Mouse (Mus musculus) heart, adult 9 months (tissue): Measurements from ENCODE around the gene Cryba4.
A peak's percentile ranks its signal among the peaks of the same experiment; 100 is the strongest.

Source experiments
- DNase-seq, 2 experiments: peaks; one replicate each; pipeline ENCODE4 v3.0.0; 2022; ENCODE audit warnings: low spot score in 2 of 2

Gene Cryba4

GRCm38 (mm10) chr5:112237866-112238570 lies 14.3 kb downstream of the Cryba4 start:
- DNase-seq: no peak

- no peak for DNase-seq
Observed at GRCm38 (mm10) chr5:112237439-112237838, 14.9 kb downstream of the Cryba4 start.

- DNase-seq: no peak
Observed at GRCm38 (mm10) chr5:112236631-112237030, 15.7 kb downstream of the Cryba4 start.

GRCm38 (mm10) chr5:112235806-112236205 lies 16.5 kb downstream of the Cryba4 start:
- DNase-seq: no peak

GRCm38 (mm10) chr5:112228240-112229076 lies 23.9 kb downstream of the Cryba4 start:
- no peak for DNase-seq

- DNase-seq: no peak
Observed at GRCm38 (mm10) chr5:112227898-112228239, 24.4 kb downstream of the Cryba4 start.

- DNase-seq: no peak
Observed at GRCm38 (mm10) chr5:112227354-112227753, 25.0 kb downstream of the Cryba4 start.

- DNase-seq: no peak
Observed at GRCm38 (mm10) chr5:112225591-112225990, 26.7 kb downstream of the Cryba4 start.

- no peak for DNase-seq
Observed at GRCm38 (mm10) chr5:112220203-112220602, 32.1 kb downstream of the Cryba4 start.

GRCm38 (mm10) chr5:112219398-112219797 lies 32.9 kb downstream of the Cryba4 start:
- DNase-seq: no peak

GRCm38 (mm10) chr5:112218679-112219078 lies 33.6 kb downstream of the Cryba4 start:
- DNase-seq: no peak

- DNase-seq: no peak
Observed at GRCm38 (mm10) chr5:112217031-112217430, 35.3 kb downstream of the Cryba4 start.

- no peak for DNase-seq
Observed at GRCm38 (mm10) chr5:112216335-112216734, 36.0 kb downstream of the Cryba4 start.

- DNase-seq: no peak
Observed at GRCm38 (mm10) chr5:112215801-112216251, 36.5 kb downstream of the Cryba4 start.

GRCm38 (mm10) chr5:112215291-112215751 lies 37.0 kb downstream of the Cryba4 start:
- no peak for DNase-seq

GRCm38 (mm10) chr5:112214419-112214818 lies 37.9 kb downstream of the Cryba4 start:
- peak; percentile 16 to 24 for DNase-seq

- DNase-seq: no peak
Observed at GRCm38 (mm10) chr5:112213331-112214240, 38.7 kb downstream of the Cryba4 start.

- DNase-seq: no peak
Observed at GRCm38 (mm10) chr5:112212711-112213264, 39.5 kb downstream of the Cryba4 start.

- no peak for DNase-seq
Observed at GRCm38 (mm10) chr5:112211911-112212310, 40.4 kb downstream of the Cryba4 start.

GRCm38 (mm10) chr5:112210104-112210503 lies 42.2 kb downstream of the Cryba4 start:
- DNase-seq: peak in 1 of 2 experiments; percentile 30

GRCm38 (mm10) chr5:112208321-112208720 lies 44.0 kb downstream of the Cryba4 start:
- DNase-seq: no peak
